Mouse (Mus musculus) CD4-positive, CD25-positive, alpha-beta regulatory T cell, adult 4 months (primary cell): Measurements from ENCODE around the gene Pdcd5. TPM values are rescaled to one million over a fixed set of nuclear protein-coding genes. Genes with fewer than 3 reads are reported as not detected.

Source experiments
- ATAC-seq: one replicate; pipeline ENCODE4 v1.8.0; 2017
- polyA plus RNA-seq, 2 experiments: library from polyadenylated mRNA; unstranded; fragments of 100-300 nt; shearing (Covaris generic); gene quantifications; one replicate each; pipeline ENCODE4 v1.2.1; 2017

The Pdcd5 gene
- 10 to 100 TPM; 77.3 to 77.7 TPM for polyA plus RNA-seq

DNA sequence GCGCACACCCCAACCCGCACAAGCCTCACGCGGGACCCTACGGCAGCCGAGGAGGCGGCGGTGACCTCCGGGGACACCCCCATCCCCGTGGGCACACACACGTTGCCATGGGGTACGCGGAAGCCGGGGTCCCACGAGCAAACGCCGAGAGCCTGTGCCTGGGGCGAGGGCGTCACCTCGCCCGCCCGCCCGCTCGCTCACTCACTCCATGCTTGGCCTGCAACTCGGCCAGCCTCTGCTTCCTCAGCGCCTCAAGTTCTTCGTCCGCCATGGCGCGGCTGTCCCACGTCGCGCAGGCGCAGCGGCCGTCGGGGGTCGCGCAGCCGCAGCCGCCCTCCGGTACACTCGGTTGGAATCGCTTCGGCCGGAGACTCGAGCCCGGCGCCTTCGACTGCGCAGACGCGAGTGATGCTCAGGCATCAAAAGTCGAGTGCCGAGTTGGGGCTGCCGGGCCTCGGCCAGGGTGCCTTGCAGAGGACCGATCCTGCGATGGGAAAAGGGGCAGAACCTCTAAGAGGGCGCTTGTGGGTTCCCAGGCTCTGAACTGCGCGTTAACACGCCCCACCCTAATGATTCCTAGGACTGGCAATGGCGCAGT, at the start of gene Pdcd5:
Pdcd5 (minus strand) TSS at position 421 of the 598 bp plus-strand sequence.
- ATAC-seq, result peak; percentile 84

DNA sequence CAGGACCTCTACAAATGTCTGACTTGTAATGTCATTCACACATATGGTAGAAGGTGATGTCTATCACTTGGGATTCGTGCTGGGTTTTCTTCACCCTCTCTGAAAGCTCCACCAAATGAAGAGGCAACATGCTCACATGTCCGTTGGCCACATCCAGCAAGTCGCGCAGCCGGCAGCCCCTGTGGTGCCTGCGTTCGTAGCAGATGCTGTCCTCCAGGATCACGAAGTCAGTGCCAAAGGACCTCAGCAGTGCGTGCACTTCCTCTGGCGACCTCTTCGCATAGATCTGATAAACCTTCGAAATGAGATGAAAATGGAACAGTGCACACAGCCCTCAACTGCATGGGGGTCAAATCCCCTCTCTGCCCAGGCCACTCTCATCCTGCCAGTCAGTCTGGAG, 45.3 kb upstream of the Pdcd5 start:
- no peak for ATAC-seq

DNA sequence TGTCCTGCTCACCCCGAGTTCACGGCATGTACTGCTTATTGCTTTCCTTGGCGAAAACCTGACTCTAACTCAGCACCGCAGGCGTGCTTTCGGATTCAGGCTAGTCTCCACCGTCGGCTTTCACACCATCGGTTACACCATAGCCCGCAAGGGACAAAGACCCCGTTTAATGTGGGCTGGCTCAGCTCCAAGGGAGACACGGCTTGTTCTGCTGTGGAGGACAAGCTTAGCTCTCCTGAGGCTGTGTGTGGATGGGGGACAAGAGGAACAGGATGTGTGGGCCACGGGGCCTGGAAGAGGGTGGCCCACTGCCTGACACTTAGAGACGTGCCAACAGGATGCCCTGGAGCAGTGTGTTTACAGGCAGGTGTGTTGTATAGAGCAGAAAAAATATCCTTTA, 44.8 kb upstream of the Pdcd5 start:
- ATAC-seq, result no peak

DNA sequence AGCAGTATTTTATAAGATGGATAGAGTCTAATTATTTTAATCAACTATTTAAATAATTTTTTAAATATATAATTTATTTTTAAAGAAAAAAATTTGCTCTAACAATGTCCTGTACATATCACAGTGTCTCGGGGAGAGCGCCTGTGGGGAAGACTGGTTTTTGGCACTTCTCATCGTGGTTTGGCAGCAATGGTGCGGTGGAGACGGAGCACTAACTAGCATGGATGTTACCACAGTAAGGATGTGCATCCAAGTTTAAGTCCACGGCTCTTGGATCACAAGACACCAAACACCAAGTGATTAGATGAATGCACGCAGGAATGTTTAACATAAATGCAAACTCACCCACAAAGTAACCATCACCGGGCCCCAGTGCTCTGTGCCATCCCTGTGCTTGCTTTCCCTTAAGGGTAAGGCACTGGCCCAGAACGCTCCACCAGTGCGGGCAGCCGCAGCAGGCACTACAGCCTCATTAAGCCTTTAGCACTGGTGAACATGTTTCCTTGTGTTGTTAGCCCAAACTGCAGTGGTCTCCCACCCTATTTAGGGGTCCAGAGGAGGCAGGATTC, 41.5 kb upstream of the Pdcd5 start:
- no peak for ATAC-seq

DNA sequence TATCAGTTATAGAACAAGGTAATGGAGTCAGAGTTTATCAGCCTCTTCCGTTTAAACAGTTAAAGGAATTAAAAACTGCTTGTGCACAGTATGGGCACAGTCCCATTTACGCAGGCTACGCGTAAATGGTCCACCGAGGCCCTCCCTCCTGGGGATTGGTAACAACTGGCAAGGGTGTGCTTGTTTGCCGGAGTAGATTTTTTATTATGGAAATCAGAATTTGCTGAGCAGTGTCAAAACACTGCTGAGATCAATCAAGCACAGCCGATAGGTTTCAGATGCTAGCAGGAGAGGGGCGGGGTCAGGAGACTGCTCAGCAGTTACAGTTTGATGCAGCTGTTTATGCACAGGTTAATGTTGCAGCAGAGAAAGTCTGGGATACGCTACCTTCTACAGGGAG, 41.0 kb upstream of the Pdcd5 start:
- no peak for ATAC-seq

DNA sequence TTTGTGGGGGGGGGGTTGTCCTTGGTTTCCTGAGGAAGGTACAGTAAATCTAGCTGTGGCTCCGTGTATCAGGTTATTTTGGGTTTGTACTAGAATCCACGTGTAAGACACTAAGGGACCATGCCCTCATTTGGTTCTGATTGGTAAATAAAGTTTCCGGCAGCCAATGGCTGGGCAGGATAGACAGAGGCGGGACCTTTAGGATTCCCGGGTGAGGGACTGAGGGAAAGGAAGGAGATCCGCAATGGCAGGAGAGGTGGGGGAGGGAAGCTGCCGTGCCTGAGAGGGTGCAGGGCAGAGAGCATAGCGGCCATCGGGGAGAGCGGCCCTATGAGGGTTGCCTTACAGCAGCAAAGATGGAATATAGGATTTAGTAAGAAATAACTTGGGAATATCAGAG, 39.9 kb upstream of the Pdcd5 start:
- ATAC-seq, result no peak

DNA sequence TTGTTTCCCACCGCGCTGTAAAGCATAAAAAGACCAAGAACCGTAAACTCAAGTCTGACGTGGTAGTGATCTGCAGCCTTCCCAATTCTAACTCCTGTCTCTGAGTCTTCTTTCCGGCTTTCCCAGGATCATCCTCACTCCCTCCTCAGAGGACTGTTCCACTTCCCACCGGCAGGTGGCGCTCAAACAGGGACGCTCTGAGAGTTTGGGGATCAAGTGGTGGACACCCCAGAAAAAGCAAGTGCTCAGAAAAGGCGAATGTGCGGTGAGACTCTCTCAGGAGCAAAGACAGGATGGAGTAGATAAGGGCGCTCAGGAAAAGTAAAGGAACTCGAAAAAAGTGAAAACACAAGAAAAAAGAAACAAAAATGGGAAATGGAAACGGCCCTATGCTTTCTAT, 39.4 kb upstream of the Pdcd5 start:
- no peak for ATAC-seq

DNA sequence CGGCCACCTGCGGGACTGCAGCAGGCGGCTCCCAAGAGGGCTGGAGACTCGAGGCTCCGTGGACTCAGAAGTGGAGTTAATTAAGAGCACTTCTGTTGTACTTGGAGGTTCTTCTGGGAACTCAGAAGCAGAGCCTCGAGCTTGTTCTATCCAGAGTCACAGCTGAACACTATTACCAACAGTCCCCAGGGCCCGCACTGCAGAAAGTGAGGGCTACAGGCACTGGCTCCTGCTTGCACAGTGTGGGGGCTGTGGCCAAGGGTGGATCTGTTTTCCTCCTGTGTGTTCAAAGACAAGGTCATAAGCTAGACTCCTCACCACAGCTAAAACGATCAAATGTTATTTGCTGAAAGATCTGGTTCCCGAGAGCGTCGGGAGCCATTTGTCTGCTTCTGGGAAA, 38.9 kb upstream of the Pdcd5 start:
- no peak for ATAC-seq

DNA sequence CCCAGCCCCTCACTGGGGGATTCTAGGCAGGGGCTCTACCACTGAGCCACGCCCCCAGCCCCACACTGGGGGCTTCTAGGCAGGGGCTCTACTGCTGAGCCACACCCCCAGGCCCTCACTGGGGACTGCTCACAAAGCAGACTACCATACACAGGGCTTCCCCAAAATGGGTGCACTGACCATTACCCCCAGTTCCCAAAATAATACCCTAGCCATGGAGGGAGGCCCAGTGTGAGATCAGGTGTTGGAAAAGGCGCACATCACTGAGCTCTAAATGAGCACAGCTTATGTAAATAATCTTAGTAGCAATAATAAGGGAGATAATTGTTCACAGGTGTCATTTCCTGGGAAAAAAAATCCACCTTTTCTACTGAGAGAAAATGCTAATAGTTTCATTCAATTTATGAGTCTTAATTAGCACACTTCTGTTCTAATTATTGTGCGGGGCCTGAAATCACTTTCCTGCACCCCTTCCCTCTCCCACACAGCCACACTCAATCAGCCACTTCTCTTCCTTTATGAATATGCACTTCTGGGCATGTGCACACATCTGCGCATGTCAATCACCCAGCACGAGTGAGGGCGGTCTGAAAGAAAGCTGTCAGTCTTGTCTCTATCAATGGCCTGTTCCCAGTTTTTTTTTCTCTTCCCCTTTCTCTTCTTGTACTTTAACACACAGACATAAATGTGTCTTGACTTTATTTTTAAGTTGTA, 36.2 kb upstream of the Pdcd5 start:
- ATAC-seq, result no peak

DNA sequence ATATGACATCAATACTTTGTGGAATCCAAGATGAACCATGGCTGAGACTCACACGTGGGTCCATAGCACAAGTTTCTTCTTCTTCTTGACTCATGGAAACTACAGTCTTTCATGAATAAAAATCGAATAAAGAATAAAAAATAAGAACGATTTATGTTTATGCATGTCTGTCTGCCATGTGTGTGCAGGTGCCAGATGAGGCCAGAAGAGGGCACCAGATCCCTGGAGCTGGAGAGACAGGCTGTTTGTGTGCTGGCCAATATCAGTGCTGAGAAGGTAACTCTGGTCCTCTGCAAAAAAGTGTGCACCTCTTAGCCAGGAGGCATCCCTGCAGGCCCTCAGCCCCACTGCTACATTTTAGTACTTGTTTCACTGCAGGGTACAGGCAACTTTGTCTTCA, 34.2 kb upstream of the Pdcd5 start:
- ATAC-seq, result no peak

DNA sequence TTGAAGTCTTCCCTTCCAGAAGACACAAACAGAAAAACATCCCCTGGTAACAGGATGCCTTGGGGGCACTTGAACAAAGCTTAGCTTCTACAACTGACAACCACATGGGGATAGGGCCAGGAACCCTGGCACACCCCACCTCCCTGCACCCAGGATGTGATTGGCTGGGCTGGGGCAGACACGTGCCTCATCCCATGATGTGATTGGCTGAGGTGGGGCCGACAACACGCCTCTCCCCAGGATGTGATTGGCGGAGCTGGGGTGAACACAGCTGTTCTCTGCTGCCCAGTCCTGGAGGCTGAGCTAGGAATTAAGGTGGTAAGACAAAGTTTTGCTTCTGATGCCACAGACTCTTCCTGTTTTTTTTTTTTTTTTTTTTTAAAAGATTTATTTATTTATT, 31.7 kb upstream of the Pdcd5 start:
- no peak for ATAC-seq

DNA sequence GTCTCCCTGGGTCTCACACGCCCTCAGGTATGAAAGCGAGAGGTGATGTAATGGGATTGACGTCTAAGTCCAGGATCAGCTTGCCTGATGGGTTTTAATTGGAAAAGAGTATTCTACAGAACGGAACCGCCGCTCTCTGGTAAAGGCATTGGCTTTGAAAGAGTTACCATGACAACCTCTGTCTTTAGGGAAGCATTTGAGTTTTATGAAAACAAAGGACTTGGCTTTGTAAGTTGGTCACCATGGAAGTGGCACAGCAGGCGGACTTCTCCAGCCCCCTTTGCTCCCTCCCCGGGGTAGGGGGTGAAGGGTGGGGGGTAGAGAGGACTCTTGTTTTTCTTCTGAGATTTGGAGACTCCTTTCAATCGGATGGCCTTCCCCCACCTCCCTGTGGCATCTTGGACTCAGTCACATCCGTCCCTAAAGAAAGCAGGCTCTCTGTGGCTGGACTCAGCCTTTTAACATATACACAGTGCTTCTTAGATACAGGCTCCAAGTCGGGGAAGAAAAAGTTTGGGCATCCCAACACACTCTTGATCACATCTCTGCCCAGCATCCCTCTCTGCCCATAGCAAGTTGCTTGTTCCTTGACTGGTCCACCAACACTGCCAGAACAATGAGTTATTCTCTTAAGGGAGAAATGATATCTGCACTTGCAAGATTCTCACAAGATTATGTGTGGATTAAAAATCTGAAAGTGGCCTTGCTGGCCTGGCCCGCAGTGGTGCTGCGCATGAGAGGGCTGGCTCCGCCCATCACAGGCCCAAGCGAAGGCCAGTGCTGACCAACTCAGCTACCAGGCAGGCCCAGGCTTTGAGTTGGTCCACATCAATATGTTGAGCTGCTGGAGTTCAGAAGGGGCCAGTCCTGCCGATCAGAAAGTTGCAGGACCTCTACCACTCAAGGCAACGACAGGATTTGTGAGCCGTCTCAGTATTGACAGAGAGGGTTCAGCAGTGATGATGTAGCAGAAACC, 21.0 kb upstream of the Pdcd5 start:
- no peak for ATAC-seq

DNA sequence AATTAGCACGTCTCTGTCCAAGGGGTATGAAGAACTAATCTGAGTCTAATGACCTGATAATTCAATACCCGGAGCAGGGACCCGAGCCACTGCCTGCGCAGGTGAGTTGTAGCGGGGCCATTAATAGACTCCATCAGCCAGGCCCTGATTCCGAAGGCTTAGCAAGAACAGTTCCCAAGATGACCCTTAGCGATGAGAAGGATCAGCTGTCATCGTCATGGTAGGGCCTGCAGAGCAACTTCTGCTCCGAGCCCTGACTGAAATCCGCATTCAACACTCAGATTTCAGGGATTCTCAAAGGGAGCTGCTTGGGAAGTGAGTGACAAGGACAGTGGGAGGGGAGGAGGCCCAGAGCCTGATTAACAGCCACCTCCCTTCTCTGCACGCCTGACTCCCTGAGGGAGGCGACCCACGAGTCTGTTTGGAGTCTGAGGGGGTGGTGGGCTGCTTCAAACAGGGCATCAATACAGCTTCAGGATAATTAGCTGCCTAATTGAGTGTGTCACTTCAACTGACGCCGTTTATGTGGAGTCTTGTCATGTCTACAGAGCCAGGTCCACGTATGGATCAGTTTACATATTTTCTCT, 16.6 kb upstream of the Pdcd5 start:
- ATAC-seq, result no peak

DNA sequence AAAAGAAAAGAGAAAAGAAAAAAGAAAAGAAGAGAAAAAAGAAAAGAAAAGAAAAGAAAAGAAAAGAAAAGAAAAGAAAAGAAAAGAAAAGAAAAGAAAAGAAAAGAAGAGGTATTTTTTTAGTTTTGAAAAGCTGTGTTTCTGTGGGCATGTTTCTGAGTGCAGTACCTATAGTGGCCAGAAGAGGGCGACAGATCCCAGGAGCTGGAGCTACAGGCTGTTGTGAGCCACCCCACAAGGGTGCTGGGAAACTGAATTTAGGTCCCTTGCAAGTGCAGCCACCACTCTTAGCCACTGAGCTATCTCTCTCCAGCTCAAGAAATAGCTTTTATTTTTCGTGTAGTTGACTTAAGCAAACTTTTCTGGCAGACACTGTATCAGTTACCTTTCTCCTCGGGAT, 11.9 kb upstream of the Pdcd5 start:
- peak; percentile 47 for ATAC-seq

DNA sequence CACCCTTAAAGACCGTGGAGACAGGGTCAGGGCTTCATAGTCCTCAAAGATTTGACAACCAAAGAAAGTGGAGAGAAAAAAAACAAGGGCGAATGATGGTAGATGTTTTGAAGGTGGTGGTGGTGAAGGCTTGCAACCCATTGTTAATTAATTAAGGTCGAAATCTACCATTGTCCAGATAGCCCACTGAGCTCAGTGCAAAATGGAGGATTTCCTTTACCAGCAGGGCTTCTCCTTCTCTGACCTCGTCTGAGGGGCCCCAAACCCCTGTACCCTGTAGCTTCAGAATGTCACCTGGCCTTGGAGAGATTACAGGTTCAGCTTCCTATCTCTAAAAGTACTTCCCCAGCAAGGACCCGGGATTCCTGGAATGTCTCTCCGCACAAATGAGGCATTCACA, 10.5 kb upstream of the Pdcd5 start:
- no peak for ATAC-seq

DNA sequence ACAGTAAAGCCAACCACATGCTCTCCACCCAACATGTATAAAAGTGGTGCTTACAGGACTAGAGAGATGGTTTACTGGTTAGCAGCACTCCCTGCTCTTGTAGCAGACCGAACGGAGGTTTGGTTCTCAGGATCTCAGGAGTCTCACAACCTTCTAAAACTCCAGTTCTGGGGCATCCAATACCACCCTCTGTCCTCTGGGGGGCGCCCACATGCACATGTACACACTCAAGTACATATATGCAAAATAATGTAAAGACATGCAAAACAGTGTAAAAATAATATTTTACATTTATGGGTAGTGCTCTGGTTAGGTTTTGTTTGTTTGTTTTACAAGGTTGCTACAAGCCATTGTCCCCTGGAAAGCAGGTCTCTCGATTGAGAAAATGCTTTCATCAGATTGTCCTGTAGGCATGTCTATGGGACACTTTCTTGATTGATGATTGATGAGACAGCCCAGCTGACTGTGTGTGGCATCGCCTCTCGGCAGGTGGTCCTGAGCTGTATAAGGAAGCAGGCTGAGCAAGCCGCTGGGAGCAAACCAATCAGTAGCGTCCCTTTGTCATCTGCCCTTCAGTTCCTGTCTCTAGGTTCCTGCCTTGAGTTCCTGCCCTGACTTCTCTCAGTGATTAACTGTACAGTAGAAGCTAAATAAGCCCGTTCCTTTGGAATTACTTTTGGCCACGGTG, 4.4 kb upstream of the Pdcd5 start:
- ATAC-seq, result no peak

DNA sequence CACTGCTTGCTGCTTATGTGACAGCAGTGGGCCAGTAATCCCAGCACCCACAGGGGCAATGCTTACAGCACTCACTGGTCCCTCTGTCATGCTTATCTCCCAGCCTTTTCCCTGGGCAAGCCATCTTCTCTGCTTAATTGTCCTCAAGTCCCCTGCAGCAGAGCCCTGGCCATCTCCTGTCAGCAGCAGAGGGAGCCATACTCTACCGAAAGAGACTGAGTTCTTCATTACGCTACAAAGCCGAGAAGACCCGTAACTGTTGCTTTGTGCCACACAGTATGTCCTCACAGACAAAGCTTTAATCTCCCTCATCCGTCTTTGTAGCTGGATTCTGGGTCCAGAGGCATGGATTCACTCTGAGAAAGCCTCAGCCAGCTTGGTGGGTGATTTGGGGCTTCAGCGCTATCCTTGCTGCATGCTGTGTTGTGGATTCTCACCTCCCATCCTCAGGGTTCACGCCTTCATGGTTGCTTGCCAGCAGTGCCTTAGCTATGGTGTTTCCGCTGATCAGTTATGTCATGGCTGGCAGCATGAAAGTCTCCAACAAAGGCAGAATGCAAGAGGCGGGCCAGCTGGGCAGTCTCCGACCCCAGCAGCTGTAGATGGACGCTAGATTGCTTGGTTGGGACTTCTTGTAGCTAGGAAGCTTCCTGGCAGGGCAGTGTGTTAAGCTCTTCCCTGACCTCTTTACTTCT, 3.5 kb upstream of the Pdcd5 start:
- ATAC-seq, result no peak

DNA sequence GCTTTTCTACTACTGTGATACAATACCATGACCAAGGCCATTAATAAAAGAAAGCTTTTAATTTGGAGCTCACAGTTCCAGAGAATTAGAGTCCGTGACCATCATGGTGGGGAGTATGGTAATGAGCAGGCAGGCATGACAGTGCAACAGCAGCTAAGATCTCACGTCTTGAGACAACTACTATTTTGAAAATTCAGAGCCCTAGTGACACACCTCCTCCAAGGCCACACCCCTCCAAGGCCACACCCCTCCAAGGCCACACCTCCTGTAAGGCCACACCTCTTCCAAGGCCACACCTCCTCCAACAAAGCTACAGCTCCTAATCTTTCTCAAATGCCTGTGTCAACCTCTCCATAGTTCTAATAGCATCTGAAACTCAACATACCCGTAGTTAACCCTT, 1.8 kb upstream of the Pdcd5 start:
- ATAC-seq, result peak; percentile 33

DNA sequence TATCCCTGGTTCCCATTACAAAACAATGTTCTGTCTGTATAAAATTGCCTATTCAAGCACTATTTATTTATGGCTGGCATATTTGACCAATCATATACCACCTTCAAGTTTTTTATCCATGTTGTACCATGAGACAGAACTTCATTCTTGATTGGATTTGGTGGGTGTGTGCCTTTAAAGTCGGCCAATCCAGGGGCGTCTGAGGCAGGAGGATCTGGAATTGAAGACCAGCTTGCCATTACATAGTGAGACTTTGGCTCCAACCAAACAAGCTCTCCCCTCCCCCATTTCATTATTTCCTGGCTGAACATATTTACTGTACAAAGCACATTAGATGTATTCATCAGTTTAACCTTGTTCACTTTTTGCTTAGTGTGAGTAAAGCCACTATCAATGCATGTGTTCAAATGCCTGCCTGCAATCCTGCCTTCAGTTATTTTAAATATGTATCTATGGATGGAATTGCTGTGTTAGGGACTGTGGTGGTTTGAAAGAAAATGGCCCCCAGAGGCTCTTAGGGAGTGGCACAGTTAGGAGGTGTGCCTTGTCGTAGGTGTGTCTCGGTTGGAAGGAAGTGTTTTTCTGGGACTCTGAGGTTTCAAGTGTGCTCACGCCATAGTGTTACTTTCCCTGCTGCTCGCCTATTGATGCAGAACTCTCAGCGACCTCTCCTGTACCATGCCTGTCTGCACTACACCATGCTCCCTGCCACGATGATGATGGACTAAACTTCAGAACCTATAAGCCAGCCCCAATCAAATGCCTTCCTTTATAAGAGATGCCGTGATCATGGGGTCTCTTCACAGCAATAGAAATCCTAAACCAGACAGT, 1.1 kb upstream of the Pdcd5 start:
- ATAC-seq, result no peak

DNA sequence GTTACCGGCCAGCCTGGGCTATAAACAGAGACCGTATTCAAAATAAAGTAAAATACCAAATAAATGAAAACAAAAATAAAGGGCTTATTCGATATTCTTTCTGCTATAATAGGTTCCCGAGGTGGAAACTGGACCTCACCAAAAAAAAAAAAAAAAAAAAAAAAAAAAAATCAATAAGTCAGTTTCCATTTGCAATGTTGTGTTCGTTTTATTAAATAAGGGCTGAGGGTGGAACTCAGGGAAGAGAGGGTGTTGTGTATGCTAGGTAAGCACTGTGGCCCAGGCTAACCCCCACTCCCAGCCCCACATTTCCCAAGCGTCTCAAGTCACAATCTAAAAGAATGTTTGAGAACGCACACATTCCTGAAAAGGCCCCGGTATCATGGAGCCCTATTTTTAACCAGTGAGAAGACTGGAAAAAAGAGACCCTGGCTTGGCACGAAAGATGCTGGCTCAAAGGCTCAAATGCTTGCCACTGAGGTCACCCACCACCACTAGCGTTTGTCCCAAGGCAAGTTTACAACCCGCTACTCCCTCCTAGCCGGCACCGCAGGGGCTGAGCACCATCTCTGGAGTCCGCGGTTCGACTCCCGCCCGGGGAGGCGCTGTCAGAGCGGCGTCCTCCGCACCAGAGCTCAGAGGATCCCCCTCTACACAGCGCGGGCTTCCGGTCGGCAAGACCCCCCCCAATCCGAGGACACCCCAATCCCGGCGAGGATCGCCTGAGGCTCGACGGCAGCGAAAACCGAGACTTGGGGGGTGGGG, 822 bp downstream of the Pdcd5 start:
- ATAC-seq, result peak; percentile 16
